Comparison of ENCODE assay signal across 8 mouse cellular contexts in the genomic region with DNA sequence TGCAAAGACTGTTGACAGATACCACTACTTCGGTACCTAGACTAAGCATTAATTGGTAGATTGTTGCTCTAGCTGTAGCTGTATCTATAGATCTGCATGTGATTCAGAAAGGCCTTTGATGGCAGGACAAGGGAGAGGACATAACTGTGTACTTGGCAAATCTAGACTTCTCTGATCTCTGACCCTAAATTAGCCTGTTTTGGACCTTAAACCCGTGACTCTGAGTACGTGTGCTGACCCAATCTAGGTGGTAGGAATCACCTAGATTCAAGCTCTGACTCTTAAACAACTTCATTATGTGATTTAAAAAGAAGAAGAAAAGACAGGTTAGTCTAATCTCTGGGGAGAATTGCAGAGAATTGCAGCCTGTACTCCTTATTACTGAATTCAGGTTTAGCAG. TPM values are rescaled to one million over a fixed set of nuclear protein-coding genes. Genes with fewer than 3 reads are reported as not detected.
DNase-seq lines count a peak whose midpoint lies in the region; ATAC-seq and TF ChIP-seq lines count a peak whose summit lies in the region.

A gene (plus strand): TSS at position 221 of the 400 bp plus-strand sequence.

- TF ChIP-seq POLR2A in bone marrow, adult 2 months (IDR thresholded peaks at IDR 0.05; ENCODE audit: borderline replicate concordance, control insufficient read depth, low read depth, low read length) = no peak

- WGBS in bone marrow, adult 2 months = 95% methylated on average over 3 of the region's 3 CpGs
- 94% methylated on average over 3 of the region's 3 CpGs for WGBS in heart, embryonic 16.5 days
- WGBS in neural tube, embryonic 14.5 days = 92% methylated on average over 3 of the region's 3 CpGs

- no peak for ATAC-seq in heart, embryonic 16.5 days (replicated peaks; ENCODE audit: extremely low read depth, insufficient read depth, low FRiP score)
- no peak for ATAC-seq in neural tube, embryonic 14.5 days (ENCODE audit: low read depth)

- no peak within 1 kb of the TSS for H3K4me3 ChIP-seq in bone marrow, adult 2 months (replicated peaks; ENCODE audit: control insufficient read depth, low read depth, low read length)
- H3K4me3 ChIP-seq in heart, embryonic 16.5 days (ENCODE audit: low read length) = no peak within 1 kb of the TSS
- H3K4me3 ChIP-seq in neural tube, embryonic 14.5 days (ENCODE audit: low read depth, low read length) = no peak within 1 kb of the TSS

- no peak within 1 kb of the TSS for H3K9ac ChIP-seq in heart, embryonic 16.5 days (ENCODE audit: low read length)
- no peak within 1 kb of the TSS for H3K9ac ChIP-seq in neural tube, embryonic 14.5 days (replicated peaks; ENCODE audit: low read depth, low read length)

- no peak within 1 kb of the TSS for H3K27ac ChIP-seq in bone marrow, adult 2 months (ENCODE audit: control insufficient read depth, insufficient read depth, low read depth, low read length, poor library complexity)
- H3K27ac ChIP-seq in heart, embryonic 16.5 days (ENCODE audit: low read length) = no peak within 1 kb of the TSS
- no peak within 1 kb of the TSS for H3K27ac ChIP-seq in neural tube, embryonic 14.5 days (ENCODE audit: low read depth, low read length)

- no peaks in the 10 kb centered on the region for H3K9me3 ChIP-seq in heart, embryonic 16.5 days (replicated peaks; ENCODE audit: control insufficient read depth, low read length)
- no peaks in the 10 kb centered on the region for H3K9me3 ChIP-seq in neural tube, embryonic 14.5 days (ENCODE audit: control insufficient read depth, low read length)

- peaks cover 5% of the 10 kb centered on the region; the same call in 1 of the 2 replicates for H3K36me3 ChIP-seq in heart, embryonic 16.5 days (ENCODE audit: control insufficient read depth, insufficient read depth)
- peaks cover 6% of the 10 kb centered on the region; the same call in 1 of the 2 replicates for H3K36me3 ChIP-seq in neural tube, embryonic 14.5 days (ENCODE audit: control insufficient read depth, insufficient read depth, low read length)

- H3K4me2 ChIP-seq in heart, embryonic 16.5 days (ENCODE audit: low read depth, low read length) = no peak within 1 kb of the TSS
- H3K4me2 ChIP-seq in neural tube, embryonic 14.5 days (ENCODE audit: low read depth, low read length) = no peak within 1 kb of the TSS

- no peaks in the 10 kb centered on the region for H3K27me3 ChIP-seq in heart, embryonic 16.5 days (ENCODE audit: control insufficient read depth, insufficient read depth, low read length)
- H3K27me3 ChIP-seq in neural tube, embryonic 14.5 days (ENCODE audit: control insufficient read depth, insufficient read depth, low read length) = no peaks in the 10 kb centered on the region

- intact Hi-C loops in left cerebral cortex, postnatal 4 days (cut with DNase I) = loop anchor here (1.0 kb wide), 1 partner anchor 26 kb away; no protein-coding TSS in a partner anchor

- H3K4me1 ChIP-seq in bone marrow, adult 2 months (ENCODE audit: control insufficient read depth, insufficient read depth, low read length) = peaks cover 5% of the 10 kb centered on the region
- H3K4me1 ChIP-seq in heart, embryonic 16.5 days (ENCODE audit: control insufficient read depth, insufficient read depth, low read length) = peaks cover 10% of the 10 kb centered on the region
- no peaks in the 10 kb centered on the region for H3K4me1 ChIP-seq in neural tube, embryonic 14.5 days (ENCODE audit: control insufficient read depth, insufficient read depth, low read length)

- DNase-seq in left cerebral cortex, adult 18-20 months (ENCODE audit: low spot score in 2 of 2) = no peak
- no peak for DNase-seq in left cerebral cortex, adult 11 months (ENCODE audit: low spot score)
- no peak for DNase-seq in left cerebral cortex, postnatal 4 days
- DNase-seq in MN1 (ENCODE audit: low spot score) = no peak
- DNase-seq in yolk sac, embryonic 10.5 days (ENCODE audit: low spot score) = no peak

- TF ChIP-seq CTCF in bone marrow, adult 2 months (IDR thresholded peaks at IDR 0.05; ENCODE audit: control insufficient read depth, insufficient read depth, low read length) = no peak

RNA-seq across cellular contexts. Expression of the gene that starts here (rescaled TPM):
- total RNA-seq in left cerebral cortex, adult 18-20 months (2021) = 10 to 100 TPM; 19.8 to 27.7 TPM
- polyA plus RNA-seq in bone marrow, adult 2 months (2011; ENCODE audit: insufficient read depth, insufficient read length, low replicate concordance, missing spikeins) = 18.1 and 29.1 TPM in 2 replicates
- 38.2 and 41.8 TPM in 2 replicates for polyA plus RNA-seq in heart, embryonic 16.5 days (2015; fragmentation: Nextera tagmentation; extraction: Ambion mirVana)
- total RNA-seq in left cerebral cortex, postnatal 4 days (2021) = 10 to 100 TPM; 29.9 to 33.2 TPM
- 44.1 and 53.8 TPM in 2 replicates for polyA plus RNA-seq in neural tube, embryonic 14.5 days (2014; fragmentation: Nextera tagmentation; extraction: Ambion mirVana)
